Mouse (Mus musculus) hindbrain, embryonic 11.5 days (tissue): ENCODE measurements at regions not wholly inside any gene's neighbourhood (a gene's known extent, or its start where the extent isn't known, plus 50 kb on each side); places are given as distances from the start of the nearest gene placed in this dataset.

Experiments used
- ATAC-seq: fragments of 200-750 bp; cut with Nextera tagmentation; 2 replicates; pipeline ENCODE4 v1.8.0; 2017; ENCODE audit warnings: mild to moderate bottlenecking, moderate TSS enrichment, moderate library complexity; ENCODE audit not compliant: low FRiP score
- DNase-seq: peaks from one replicate; pipeline ENCODE4 v3.0.0-alpha.2; 2015; ENCODE audit warnings: low spot score
- H3K27ac ChIP-seq: fragments of 300-500 bp; sonication (generic); 2 replicates; pipeline ENCODE4 v1.5.1; 2014; ENCODE audit warnings: mild to moderate bottlenecking, low read depth, low read length
- H3K27me3 ChIP-seq: fragments of 300-500 bp; sonication (generic); 2 replicates; pipeline ENCODE4 v1.6.1; 2014; ENCODE audit warnings: mild to moderate bottlenecking, low read length, moderate library complexity, mixed read lengths; ENCODE audit not compliant: control insufficient read depth, insufficient read depth
- H3K36me3 ChIP-seq: fragments of 300-500 bp; sonication (generic); 2 replicates; pipeline ENCODE4 v1.6.1; 2014; ENCODE audit warnings: mild to moderate bottlenecking, low read length, moderate library complexity, mixed read lengths; ENCODE audit not compliant: control insufficient read depth, insufficient read depth
- H3K4me1 ChIP-seq: fragments of 300-500 bp; sonication (generic); replicated peaks from 2 replicates; pipeline ENCODE4 v1.6.1; 2014; ENCODE audit warnings: low read length, mixed read lengths; ENCODE audit not compliant: control insufficient read depth, insufficient read depth
- H3K4me2 ChIP-seq: fragments of 300-500 bp; sonication (generic); replicated peaks from 2 replicates; pipeline ENCODE4 v1.6.1; 2014; ENCODE audit warnings: mild to moderate bottlenecking, low read depth, low read length
- H3K4me3 ChIP-seq: fragments of 300-500 bp; sonication (generic); 2 replicates; pipeline ENCODE4 v1.5.1; 2014; ENCODE audit warnings: low read depth, low read length
- H3K9ac ChIP-seq: fragments of 300-500 bp; sonication (generic); 2 replicates; pipeline ENCODE4 v1.6.1; 2014; ENCODE audit warnings: low read depth, low read length
- H3K9me3 ChIP-seq: fragments of 300-500 bp; sonication (generic); 2 replicates; pipeline ENCODE4 v1.6.1; 2016; ENCODE audit warnings: low read length; ENCODE audit not compliant: control insufficient read depth
- WGBS: fragments of 180-500 bp; shearing (Covaris S2); extraction: QIAGEN DNeasy Blood & Tissue Kit; methylation state at CpG from one replicate; pipeline ENCODE4 v1.1.7; 2014; 5-methylcytosine and 5-hydroxymethylcytosine counted together

GRCm38 (mm10) chr7:135860741-135861408 is 144.7 kb upstream of the Mki67 start:
- Histone ChIP-seq H3K27ac (no peak overlapping the region), H3K4me1 (0 out of 2 replicates have a peak, but pooled peaks cover 4% of the 10 kb centered on the region), H3K27me3 (no peaks in the 10 kb centered on the region), H3K4me2 (no peak overlapping the region), H3K9ac (no peak overlapping the region), H3K9me3 (no peaks in the 10 kb centered on the region), H3K36me3 (no peaks in the 10 kb centered on the region), H3K4me3 (no peak overlapping the region)
- no peak for DNase-seq
- 59% methylated on average over 14 of the region's 14 CpGs for WGBS
- no peak for ATAC-seq

GRCm38 (mm10) chr7:135861409-135861805 is 145.2 kb upstream of the Mki67 start:
- Histone ChIP-seq H3K36me3 (no peaks in the 10 kb centered on the region), H3K27me3 (no peaks in the 10 kb centered on the region), H3K27ac (no peak overlapping the region), H3K4me2 (no peak overlapping the region), H3K4me3 (no peak overlapping the region), H3K9ac (no peak overlapping the region), H3K4me1 (0 out of 2 replicates have a peak, but pooled peaks cover 4% of the 10 kb centered on the region), H3K9me3 (no peaks in the 10 kb centered on the region)
- 58% methylated on average over 7 of the region's 7 CpGs for WGBS
- ATAC-seq (no peak), DNase-seq (no peak)

DNA sequence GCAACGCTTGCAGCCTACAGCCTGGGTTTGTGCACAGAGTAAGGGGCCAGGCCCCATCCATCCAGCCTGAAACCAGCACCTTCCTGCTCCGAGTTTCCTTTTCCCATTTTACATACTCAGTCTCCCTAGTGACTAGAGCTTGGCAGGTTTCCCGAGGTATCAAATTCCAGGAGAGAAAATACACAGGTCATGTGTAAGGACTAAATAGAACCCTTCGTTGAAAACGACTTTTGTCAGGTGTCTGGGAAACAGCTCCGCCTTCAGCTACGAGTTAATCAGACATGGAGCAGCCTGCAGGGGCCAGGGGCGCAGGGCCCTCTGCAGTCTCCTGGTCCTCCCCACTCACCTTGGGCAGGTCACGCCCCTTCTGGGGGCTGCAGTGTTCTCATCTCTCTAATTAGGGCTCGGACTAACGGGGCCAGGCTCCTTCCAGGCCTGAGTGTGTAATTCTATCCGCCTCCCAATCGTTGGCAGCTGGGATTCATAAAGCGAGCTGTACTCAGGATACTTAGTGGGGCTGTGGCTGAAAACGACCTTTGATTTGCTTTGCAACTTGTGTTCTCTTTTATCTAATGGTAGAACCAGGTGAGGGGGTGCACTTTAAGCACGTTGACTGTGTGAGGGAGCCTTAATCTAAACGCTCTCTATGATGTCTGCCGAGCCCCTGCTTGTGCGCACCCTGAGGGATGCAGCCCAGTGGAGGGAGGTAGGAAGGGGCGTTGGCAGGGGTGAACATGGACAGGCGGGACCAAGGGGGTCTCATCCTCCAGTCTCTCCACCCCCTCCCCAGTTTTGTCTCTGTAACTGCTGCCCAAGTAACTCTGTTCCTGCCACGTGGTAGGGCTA is 147.6 kb upstream of the Mki67 start:
- Histone ChIP-seq H3K4me2 (no peak overlapping the region), H3K9me3 (no peaks in the 10 kb centered on the region), H3K27me3 (no peaks in the 10 kb centered on the region), H3K4me3 (no peak overlapping the region), H3K27ac (0 out of 2 replicates have a peak overlapping the region, but pooled peaks have one; percentile 4), H3K36me3 (no peaks in the 10 kb centered on the region), H3K9ac (no peak overlapping the region), H3K4me1 (0 out of 2 replicates have a peak, but pooled peaks cover 4% of the 10 kb centered on the region)
- 52% methylated on average over 22 of the region's 22 CpGs for WGBS
- ATAC-seq (no peak), DNase-seq (peak; percentile 53)

DNA sequence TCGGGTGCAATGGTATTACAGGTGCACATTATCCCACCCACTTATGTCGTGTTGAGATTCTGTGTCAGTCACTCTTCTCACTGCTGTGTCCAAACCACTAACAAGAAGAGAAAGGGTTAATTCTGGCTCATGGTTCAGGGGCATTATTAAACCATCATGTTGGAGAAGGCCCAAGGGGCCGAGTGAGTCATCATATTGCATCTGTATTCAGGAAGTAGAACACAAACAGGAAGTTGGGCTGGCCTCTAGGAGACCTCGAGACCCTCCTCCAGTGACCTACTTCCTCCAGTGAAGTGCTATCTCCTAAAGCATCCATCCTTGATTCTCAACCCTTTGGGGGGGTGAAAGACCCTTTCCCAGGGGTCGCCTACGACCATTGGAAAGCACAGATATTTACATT is 154.8 kb upstream of the Mki67 start:
- H3K4me1 ChIP-seq: no peaks in the 10 kb centered on the region
- ATAC-seq: no peak
- no peak for DNase-seq
- H3K9me3 ChIP-seq: no peaks in the 10 kb centered on the region
- no peak overlapping the region for H3K4me3 ChIP-seq
- no peaks in the 10 kb centered on the region for H3K27me3 ChIP-seq
- H3K36me3 ChIP-seq: no peaks in the 10 kb centered on the region
- no peak overlapping the region for H3K9ac ChIP-seq
- no peak overlapping the region for H3K27ac ChIP-seq
- WGBS: 82% methylated on average over 6 of the region's 6 CpGs
- H3K4me2 ChIP-seq: no peak overlapping the region

DNA sequence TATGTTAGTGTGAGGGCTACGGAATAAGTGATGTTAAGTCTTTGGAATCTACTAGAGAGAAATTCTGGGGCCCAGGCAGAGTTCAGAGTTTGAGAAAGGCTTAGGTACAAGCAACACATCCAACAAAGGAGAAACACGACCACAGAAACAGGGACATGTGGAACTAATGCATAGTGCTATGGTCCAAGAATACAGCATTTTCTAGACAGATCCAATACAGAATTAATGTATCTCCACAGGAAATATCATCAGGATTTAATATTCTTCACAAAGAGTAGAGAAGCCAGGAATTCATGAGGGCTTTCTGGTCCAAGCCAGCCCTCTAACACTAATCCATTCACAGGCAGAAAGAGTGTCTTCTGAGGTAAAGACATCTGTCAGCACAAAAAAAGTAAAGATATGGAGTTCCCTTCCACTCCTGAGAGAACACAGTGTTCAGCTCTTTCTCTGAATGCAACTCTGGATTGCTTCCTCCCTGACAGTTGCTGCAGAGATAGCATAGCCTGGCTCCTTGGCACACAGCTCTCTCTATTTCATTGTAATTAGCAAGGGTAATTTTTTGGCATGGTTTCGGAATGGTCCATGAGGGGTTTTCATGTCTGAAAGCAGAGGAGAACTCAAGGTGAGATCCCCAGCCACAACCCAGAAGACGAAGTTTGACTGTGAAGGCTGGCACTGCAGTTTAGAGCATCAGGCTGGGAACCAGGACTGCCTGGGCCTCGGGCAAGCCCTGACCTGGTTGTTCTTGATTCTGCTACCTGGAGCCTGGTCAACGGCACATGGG is 161.1 kb upstream of the Mki67 start:
- H3K27ac ChIP-seq: no peak overlapping the region
- ATAC-seq (no peak), DNase-seq (no peak)
- H3K4me3 ChIP-seq: no peak overlapping the region
- no peaks in the 10 kb centered on the region for H3K4me1 ChIP-seq
- no peaks in the 10 kb centered on the region for H3K9me3 ChIP-seq
- 88% methylated on average over 6 of the region's 6 CpGs for WGBS
- no peak overlapping the region for H3K9ac ChIP-seq
- H3K27me3 ChIP-seq: no peaks in the 10 kb centered on the region
- no peak overlapping the region for H3K4me2 ChIP-seq
- H3K36me3 ChIP-seq: no peaks in the 10 kb centered on the region

- Histone ChIP-seq H3K4me3 (no peak overlapping the region), H3K27me3 (no peaks in the 10 kb centered on the region), H3K4me1 (no peaks in the 10 kb centered on the region), H3K4me2 (no peak overlapping the region), H3K36me3 (no peaks in the 10 kb centered on the region), H3K27ac (no peak overlapping the region), H3K9me3 (no peaks in the 10 kb centered on the region), H3K9ac (no peak overlapping the region)
- ATAC-seq: no peak
- no peak for DNase-seq
- WGBS: 70% methylated on average over 3 of the region's 3 CpGs
These were observed 162.6 kb upstream of the Mki67 start for GRCm38 (mm10) chr7:135878750-135879149.

- Histone ChIP-seq H3K9ac (no peak overlapping the region), H3K9me3 (no peaks in the 10 kb centered on the region), H3K36me3 (no peaks in the 10 kb centered on the region), H3K4me3 (no peak overlapping the region), H3K27me3 (no peaks in the 10 kb centered on the region), H3K4me2 (no peak overlapping the region), H3K4me1 (no peaks in the 10 kb centered on the region), H3K27ac (no peak overlapping the region)
- ATAC-seq (no peak), DNase-seq (no peak)
- 90% methylated on average over 9 of the region's 9 CpGs for WGBS
These were observed 164.3 kb upstream of the Mki67 start for GRCm38 (mm10) chr7:135880446-135880845.

DNA sequence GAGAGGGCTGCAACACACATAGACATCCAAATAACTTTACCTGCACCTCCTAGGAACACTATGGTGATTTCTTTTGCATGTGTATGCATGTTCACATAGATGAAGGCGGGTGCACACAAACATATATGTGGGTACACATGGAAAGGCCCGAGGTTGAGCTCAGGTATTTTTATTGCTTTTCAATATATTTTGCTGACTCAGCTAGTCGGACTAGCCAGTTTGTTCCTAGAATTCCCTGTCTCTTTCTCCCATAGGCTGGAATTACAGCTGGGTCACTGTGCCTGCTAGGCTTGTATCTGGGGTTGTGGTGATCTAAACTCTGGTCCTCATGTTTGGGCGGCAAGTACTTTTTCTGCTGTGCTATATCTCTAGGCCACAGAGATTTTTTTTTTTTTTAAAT is 166.1 kb upstream of the Mki67 start:
- Histone ChIP-seq H3K9me3 (no peaks in the 10 kb centered on the region), H3K4me3 (no peak overlapping the region), H3K4me1 (no peaks in the 10 kb centered on the region), H3K4me2 (no peak overlapping the region), H3K27me3 (no peaks in the 10 kb centered on the region), H3K9ac (no peak overlapping the region), H3K27ac (no peak overlapping the region), H3K36me3 (no peaks in the 10 kb centered on the region)
- 94% methylated on average over 4 of the region's 4 CpGs for WGBS
- ATAC-seq: no peak
- no peak for DNase-seq
